Mouse (Mus musculus): ENCODE results near the gene Dmrt1.
A peak's percentile ranks its signal among the peaks of the same experiment; 100 is the strongest.

GRCm38 (mm10) chr19:25622291-25623251 lies 117.2 kb downstream of the Dmrt1 start:
- TF ChIP-seq POLR2A (IDR thresholded peaks at IDR 0.05; ENCODE audit: insufficient read depth, low read length) (no peak), CTCF (IDR thresholded peaks at IDR 0.05; ENCODE audit: low read depth, low read length) (peak; percentile 83)
